8 mouse cellular contexts compared by ENCODE assay signal in the genomic region with DNA sequence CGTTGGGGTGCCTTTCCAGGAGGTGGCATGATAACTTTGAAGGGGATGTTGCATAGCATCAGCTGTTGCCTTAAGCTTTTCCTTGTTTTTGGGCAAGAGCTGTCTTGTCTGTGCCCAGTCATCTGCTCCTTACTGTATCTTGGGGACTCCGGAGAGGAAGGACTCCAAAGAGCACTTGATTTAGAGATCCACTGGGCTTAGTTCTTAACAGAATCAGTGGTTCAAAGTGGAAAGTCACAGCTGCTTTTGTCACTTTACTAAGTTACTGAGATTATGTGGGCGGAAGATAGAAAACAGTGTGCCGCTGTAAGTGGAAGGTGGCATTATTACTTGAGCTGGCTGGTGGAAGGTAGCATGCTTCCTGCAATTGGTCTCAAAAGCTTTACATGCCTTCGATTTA. TPM values are rescaled to one million over a fixed set of nuclear protein-coding genes. Genes with fewer than 3 reads are reported as not detected.
A peak's percentile ranks its signal among the peaks of the same experiment; 100 is the strongest.
DNase-seq lines count a peak whose midpoint lies in the region; ATAC-seq and TF ChIP-seq lines count a peak whose summit lies in the region.

No protein-coding gene starts in this region.

- H3K9me3 ChIP-seq in heart, embryonic 14.5 days (ENCODE audit: control insufficient read depth, low read length), result no peaks in the 10 kb centered on the region
- no peaks in the 10 kb centered on the region for H3K9me3 ChIP-seq in forebrain, embryonic 15.5 days
- no peaks in the 10 kb centered on the region for H3K9me3 ChIP-seq in liver, postnatal 0 days (ENCODE audit: low read length)

- H3K4me2 ChIP-seq in heart, embryonic 14.5 days (ENCODE audit: low read length), result peak overlapping the region; percentile 78
- peak overlapping the region; percentile 64 for H3K4me2 ChIP-seq in forebrain, embryonic 15.5 days (replicated peaks)
- H3K4me2 ChIP-seq in liver, postnatal 0 days (ENCODE audit: low read depth, low read length), result peak overlapping the region; percentile 95

- H3K4me3 ChIP-seq in heart, embryonic 14.5 days (ENCODE audit: control insufficient read depth in 1 of 2, insufficient read depth in 1 of 2, low read depth in 1 of 2, low read length in 2 of 2), result peak overlapping the region; percentile 81 to 89; a peak in 3 of 4 replicates
- H3K4me3 ChIP-seq in forebrain, embryonic 15.5 days, result peak overlapping the region; percentile 83
- H3K4me3 ChIP-seq in liver, postnatal 0 days (ENCODE audit: low read depth, low read length), result peak overlapping the region; percentile 77

- peaks cover 3 to 29% of the 10 kb centered on the region in 2 experiments for H3K4me1 ChIP-seq in heart, embryonic 14.5 days (ENCODE audit: control insufficient read depth in 2 of 2, insufficient read depth in 2 of 2, low read length in 2 of 2)
- H3K4me1 ChIP-seq in forebrain, embryonic 15.5 days, result peaks cover 34% of the 10 kb centered on the region
- H3K4me1 ChIP-seq in liver, postnatal 0 days (ENCODE audit: insufficient read depth), result peaks cover 20% of the 10 kb centered on the region

- intact Hi-C loops in heart, postnatal 25 days (cut with DNase I), result loop anchor here (5.0 kb wide), 4 partner anchors 53 to 872 kb away; no protein-coding TSS in a partner anchor

- ATAC-seq in heart, embryonic 14.5 days (ENCODE audit: insufficient number of reproducible peaks, insufficient read depth, low FRiP score, low read depth), result no peak
- no peak for ATAC-seq in forebrain, embryonic 15.5 days (replicated peaks)
- no peak for ATAC-seq in liver, postnatal 0 days

- H3K27me3 ChIP-seq in heart, embryonic 14.5 days (ENCODE audit: control insufficient read depth, insufficient read depth, low read length), result no peaks in the 10 kb centered on the region
- no peaks in the 10 kb centered on the region for H3K27me3 ChIP-seq in forebrain, embryonic 15.5 days
- no peaks in the 10 kb centered on the region for H3K27me3 ChIP-seq in liver, postnatal 0 days (ENCODE audit: insufficient read depth, low read length)

- no peaks in the 10 kb centered on the region for H3K36me3 ChIP-seq in heart, embryonic 14.5 days (ENCODE audit: control insufficient read depth, insufficient read depth, low read length)
- no peaks in the 10 kb centered on the region for H3K36me3 ChIP-seq in forebrain, embryonic 15.5 days
- 0 out of 2 replicates have a peak, but pooled peaks cover 3% of the 10 kb centered on the region for H3K36me3 ChIP-seq in liver, postnatal 0 days (replicated peaks; ENCODE audit: insufficient read depth, low read length)

- H3K27ac ChIP-seq in heart, embryonic 14.5 days (replicated peaks in 1 of 2; ENCODE audit: control insufficient read depth in 1 of 2, insufficient read depth in 1 of 2, low read depth in 2 of 2, low read length in 2 of 2), result peak overlapping the region; percentile 50 to 96
- 0 out of 2 replicates have a peak overlapping the region, but pooled peaks have one; percentile 51 for H3K27ac ChIP-seq in forebrain, embryonic 15.5 days (replicated peaks)
- peak overlapping the region; percentile 95 for H3K27ac ChIP-seq in liver, postnatal 0 days (ENCODE audit: low read depth)

- no peak for DNase-seq in heart, postnatal 25 days (ENCODE audit: low spot score)
- peak; percentile 71 for DNase-seq in CD4-positive, CD25-positive, alpha-beta regulatory T cell, adult 2 months (ENCODE audit: low read depth, low spot score)
- no peak for DNase-seq in liver, postnatal 0 days
- no peak for DNase-seq in retina, embryonic 14.5 days (ENCODE audit: low spot score)
- no peak for DNase-seq in yolk sac, embryonic 10.5 days (ENCODE audit: low spot score)
- no peak for DNase-seq in ovary, postnatal 36 days (ENCODE audit: low spot score)

- no peak for TF ChIP-seq CTCF in liver, postnatal 0 days (IDR thresholded peaks at IDR 0.05; ENCODE audit: low read depth)

- 47% methylated on average over 5 of the region's 5 CpGs for WGBS in heart, embryonic 14.5 days
- WGBS in forebrain, embryonic 15.5 days, result 61% methylated on average over 5 of the region's 5 CpGs
- 70% methylated on average over 5 of the region's 5 CpGs for WGBS in liver, postnatal 0 days (ENCODE audit: insufficient replicate concordance)

- peak overlapping the region; percentile 93 for H3K9ac ChIP-seq in heart, embryonic 14.5 days (ENCODE audit: low read length)
- peak overlapping the region; percentile 88 for H3K9ac ChIP-seq in forebrain, embryonic 15.5 days (replicated peaks)
- H3K9ac ChIP-seq in liver, postnatal 0 days (replicated peaks), result peak overlapping the region; percentile 90

- no peak for TF ChIP-seq EP300 in liver, postnatal 0 days (IDR thresholded peaks at IDR 0.05; ENCODE audit: low read depth)

RNA-seq across cellular contexts. Expression of gene Jarid2, which starts 5.2 kb away (rescaled TPM):
- polyA plus RNA-seq in heart, embryonic 14.5 days (2014; fragmentation: Nextera tagmentation; extraction: Ambion mirVana), result 16.4 and 17.4 TPM in 2 replicates
- total RNA-seq in heart, postnatal 25 days (2021), result 10 to 100 TPM; 32.5 to 33.2 TPM
- polyA plus RNA-seq in forebrain, embryonic 15.5 days (2015; fragmentation: Nextera tagmentation; extraction: Ambion mirVana), result 34.2 and 36.8 TPM in 2 replicates
- 5.7 and 6.8 TPM in 2 replicates for polyA plus RNA-seq in liver, postnatal 0 days (2015; fragmentation: Nextera tagmentation; extraction: Ambion mirVana)
